Mouse (Mus musculus): ENCODE results near the gene Ripply3. TPM values are rescaled to one million over a fixed set of nuclear protein-coding genes. Genes with fewer than 3 reads are reported as not detected.

The Ripply3 gene
- total RNA-seq (2023) = not detected

GRCm38 (mm10) chr16:94327781-94328711 is at the start of gene Ripply3:
TSS of gene Ripply3 (plus strand) at chr16:94328420.

GRCm38 (mm10) chr16:94313229-94314030 is 14.8 kb upstream of the Ripply3 start, which contains the start of gene Hlcs:
TSS of gene Hlcs (minus strand) at chr16:94313571.

GRCm38 (mm10) chr16:94370173-94370914 is 42.1 kb downstream of the Ripply3 start, which contains the start of gene Ttc3:
TSS of gene Ttc3 (plus strand) at chr16:94370618.

GRCm38 (mm10) chr16:94371301-94371931 is 43.2 kb downstream of the Ripply3 start, which contains the start of gene Pigp:
TSS of gene Pigp (minus strand) at chr16:94371842.

Other genes starting within 250 kb of the Ripply3 start
- not detected for gene Sim2, start 243.5 kb upstream of the Ripply3 start, total RNA-seq (2023)
- 10 to 100 TPM; 21.6 to 22.3 TPM for gene Hlcs, start 14.8 kb upstream of the Ripply3 start, total RNA-seq (2023)
- 10 to 100 TPM; 23.9 to 26.8 TPM for gene Ttc3, start 42.2 kb downstream of the Ripply3 start, total RNA-seq (2023)
- gene Pigp, start 43.4 kb downstream of the Ripply3 start, total RNA-seq (2023) = 1 to 10 TPM; 8.5 to 9.0 TPM
- gene Vps26c, start 198.4 kb downstream of the Ripply3 start, total RNA-seq (2023) = 10 to 100 TPM; 35.8 to 40.8 TPM
- 10 to 100 TPM; 77.9 to 90.6 TPM for gene Dyrk1a, start 241.6 kb downstream of the Ripply3 start, total RNA-seq (2023)

Measured in neutrophil, adult 83 days (primary cell).